15 mouse cellular contexts compared by ENCODE assay signal in genomic region chr19:16448796-16449195, GRCm38 (mm10). TPM values are rescaled to one million over a fixed set of nuclear protein-coding genes. Genes with fewer than 3 reads are reported as not detected.
A peak's percentile ranks its signal among the peaks of the same experiment; 100 is the strongest.
DNase-seq lines count a peak whose midpoint lies in the region; ATAC-seq and TF ChIP-seq lines count a peak whose summit lies in the region.
"Had no signal": no experiment of that assay in that cellular context is flagged by ENCODE, and none has a peak within 500 bp of the region (broad histone marks: within the 10 kb centered on the region; RNA-seq: fewer than 3 reads in every experiment).

No protein-coding gene starts in this region.

- TF ChIP-seq CTCF in thymus, adult 2 months (IDR thresholded peaks at IDR 0.05; ENCODE audit: borderline replicate concordance, control insufficient read depth, extremely low read depth, insufficient read depth, low read length, poor library complexity), result no peak

- H3K4me3 ChIP-seq in thymus, adult 2 months (ENCODE audit: control insufficient read depth, insufficient read depth, low read length), result no peak overlapping the region
- no peak overlapping the region for H3K4me3 ChIP-seq in lung, embryonic 15.5 days
- H3K4me3 ChIP-seq in neural tube, embryonic 15.5 days (replicated peaks), result no peak overlapping the region
- H3K4me3 ChIP-seq: heart, embryonic 12.5 days; hindbrain, embryonic 10.5 days had no signal

- peak; percentile 90 for ATAC-seq in common myeloid progenitor, adult 5-6 weeks (replicated peaks; ENCODE audit: low read depth, poor library complexity, severe bottlenecking)
- ATAC-seq in lung, embryonic 15.5 days (ENCODE audit: borderline replicate concordance, extremely low read depth, low FRiP score, low TSS enrichment), result peak; percentile 68; the same call in 1 of the 2 replicates
- no peak for ATAC-seq in neural tube, embryonic 15.5 days (ENCODE audit: low FRiP score)
- ATAC-seq: forebrain, embryonic 16.5 days; Patski had no signal

- H3K9ac ChIP-seq in lung, embryonic 15.5 days, result no peak overlapping the region
- no peak overlapping the region for H3K9ac ChIP-seq in neural tube, embryonic 15.5 days (replicated peaks)
- H3K9ac ChIP-seq: heart, embryonic 12.5 days had no signal

- H3K4me1 ChIP-seq in thymus, adult 2 months (replicated peaks; ENCODE audit: control insufficient read depth, insufficient read depth, low read length), result peaks cover 7% of the 10 kb centered on the region
- H3K4me1 ChIP-seq in lung, embryonic 15.5 days, result peaks cover 32% of the 10 kb centered on the region
- H3K4me1 ChIP-seq in neural tube, embryonic 15.5 days, result no peaks in the 10 kb centered on the region; the same call in 1 of the 2 replicates
- H3K4me1 ChIP-seq: hindbrain, embryonic 10.5 days had no signal

- H3K9me3 ChIP-seq in lung, embryonic 15.5 days, result no peaks in the 10 kb centered on the region
- no peaks in the 10 kb centered on the region for H3K9me3 ChIP-seq in neural tube, embryonic 15.5 days (replicated peaks)
- H3K9me3 ChIP-seq: heart, embryonic 12.5 days; hindbrain, embryonic 10.5 days had no signal

- H3K27me3 ChIP-seq in thymus, adult 2 months (ENCODE audit: control insufficient read depth, insufficient read depth, low read length), result no peaks in the 10 kb centered on the region
- H3K27me3 ChIP-seq in lung, embryonic 15.5 days, result no peaks in the 10 kb centered on the region
- no peaks in the 10 kb centered on the region for H3K27me3 ChIP-seq in splenic B cell, adult 2 months (ENCODE audit: control insufficient read depth, insufficient read depth, low read length, poor library complexity, severe bottlenecking)
- no peaks in the 10 kb centered on the region for H3K27me3 ChIP-seq in neural tube, embryonic 15.5 days (replicated peaks)
- H3K27me3 ChIP-seq: heart, embryonic 12.5 days; Patski had no signal

- no peak overlapping the region for H3K4me2 ChIP-seq in lung, embryonic 15.5 days
- no peak overlapping the region for H3K4me2 ChIP-seq in neural tube, embryonic 15.5 days
- H3K4me2 ChIP-seq: heart, embryonic 12.5 days had no signal

- no peaks in the 10 kb centered on the region for H3K36me3 ChIP-seq in thymus, adult 2 months (ENCODE audit: control insufficient read depth, insufficient read depth, low read length)
- no peaks in the 10 kb centered on the region for H3K36me3 ChIP-seq in lung, embryonic 15.5 days
- H3K36me3 ChIP-seq in splenic B cell, adult 2 months (ENCODE audit: control insufficient read depth, insufficient read depth, low read length, poor library complexity, severe bottlenecking), result no peaks in the 10 kb centered on the region
- H3K36me3 ChIP-seq in neural tube, embryonic 15.5 days, result no peaks in the 10 kb centered on the region
- H3K36me3 ChIP-seq: heart, embryonic 12.5 days; hindbrain, embryonic 10.5 days had no signal

- TF ChIP-seq POLR2A in thymus, adult 2 months (IDR thresholded peaks at IDR 0.05; ENCODE audit: control insufficient read depth, extremely low read depth, insufficient read depth, low read length, poor library complexity), result no peak

- WGBS in thymus, adult 2 months, result 19% methylated on average over 5 of the region's 5 CpGs
- WGBS in lung, embryonic 15.5 days, result 30% methylated on average over 5 of the region's 5 CpGs
- WGBS in neural tube, embryonic 15.5 days, result 84% methylated on average over 5 of the region's 5 CpGs

- peak overlapping the region; percentile 73 for H3K27ac ChIP-seq in thymus, adult 2 months (ENCODE audit: control insufficient read depth, insufficient read depth, low read length)
- H3K27ac ChIP-seq in lung, embryonic 15.5 days, result peak overlapping the region; percentile 69
- H3K27ac ChIP-seq in neural tube, embryonic 15.5 days (replicated peaks), result no peak overlapping the region
- H3K27ac ChIP-seq: hindbrain, embryonic 10.5 days had no signal

- no peak for DNase-seq in thymus, adult 2 months
- no peak for DNase-seq in thymus, postnatal 14 days
- DNase-seq in splenic B cell, adult 2 months (ENCODE audit: low read depth, low spot score), result peak; percentile 3
- DNase-seq in cerebellum, postnatal 14 days, result no peak
- DNase-seq: cerebellum, adult 11-12 months; gastrocnemius, postnatal 10 days; layer of hippocampus, adult 9-11 months had no signal

RNA-seq across cellular contexts. Expression of gene Gna14, which starts 13.2 kb away (rescaled TPM):
- polyA plus RNA-seq in thymus, adult 2 months (2012; rRNA removed), result 2.9 and 3.4 TPM in 2 replicates
- total RNA-seq in common myeloid progenitor, adult 5-6 weeks (2017), result 7.3 and 9.6 TPM in 2 replicates
- 12.4 TPM in 2 replicates for polyA plus RNA-seq in lung, embryonic 15.5 days (2015; fragmentation: Nextera tagmentation; extraction: Ambion mirVana)
- 2.6 and 3.3 TPM in 2 replicates for polyA plus RNA-seq in neural tube, embryonic 15.5 days (2015; fragmentation: Nextera tagmentation; extraction: Ambion mirVana)
- total RNA-seq: monocyte, adult 5-6 weeks had no signal
